Mouse (Mus musculus): ENCODE results near the gene Pipox.

DNA sequence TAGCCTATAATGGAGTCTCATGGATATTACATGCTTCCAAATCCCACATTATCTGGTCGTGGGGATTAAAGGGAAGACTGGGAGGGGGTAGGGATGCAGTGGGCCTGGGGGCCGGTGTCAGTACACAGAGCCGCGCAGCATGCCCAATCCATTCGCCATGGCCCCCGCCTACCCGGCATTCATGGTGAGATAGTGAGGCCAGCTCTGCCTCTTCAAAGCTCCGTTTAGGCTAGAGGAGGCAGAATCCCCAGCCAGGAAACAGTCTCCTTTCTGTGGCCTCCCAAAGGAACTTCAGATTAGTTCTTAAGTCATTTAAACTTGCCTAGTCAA, 8.7 kb downstream of the Pipox start:
- TF ChIP-seq ZNF384 (IDR thresholded peaks at IDR 0.05; ENCODE audit: low read depth, low read length) (no peak), HCFC1 (IDR thresholded peaks at IDR 0.05; ENCODE audit: borderline replicate concordance, insufficient read depth, low read length) (no peak)
